Mouse (Mus musculus) layer of hippocampus, postnatal 14 days (tissue): ENCODE results near the gene Ptprn. TPM values are rescaled to one million over a fixed set of nuclear protein-coding genes. Genes with fewer than 3 reads are reported as not detected.

ENCODE experiments used
- DNase-seq, 2 experiments: peaks; one replicate each; pipeline ENCODE4 v3.0.0; 2021 to 2022; ENCODE audit warnings: low spot score in 2 of 2, mixed read lengths in 1 of 2
- total RNA-seq, 2 experiments: library from RNA; stranded (reverse); gene quantifications; 2 replicates each; pipeline ENCODE4 v1.2.3; 2021

The Ptprn gene
- total RNA-seq, 2 experiments from 2014 or later = 326 to 350 TPM

DNA sequence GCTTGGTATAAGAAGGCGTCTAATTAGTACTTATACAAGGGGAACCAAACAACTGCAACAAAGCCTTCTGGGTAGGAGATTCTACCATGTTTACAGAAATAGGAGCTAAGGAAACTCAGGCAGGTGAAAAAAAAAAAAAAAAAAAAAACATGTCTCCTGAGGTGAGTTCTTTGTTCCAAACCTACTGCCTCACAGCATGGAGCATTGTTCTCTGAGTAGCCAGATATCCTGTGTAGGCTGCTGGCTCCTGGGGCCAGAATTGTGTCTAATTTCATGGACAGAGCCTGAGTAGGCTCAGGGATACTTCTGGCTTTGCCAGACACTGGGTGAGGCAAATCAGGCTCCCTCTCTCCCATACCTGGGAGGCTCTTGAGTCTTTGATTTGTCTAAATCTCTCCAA, 36.6 kb downstream of the Ptprn start:
- no peak for DNase-seq

DNA sequence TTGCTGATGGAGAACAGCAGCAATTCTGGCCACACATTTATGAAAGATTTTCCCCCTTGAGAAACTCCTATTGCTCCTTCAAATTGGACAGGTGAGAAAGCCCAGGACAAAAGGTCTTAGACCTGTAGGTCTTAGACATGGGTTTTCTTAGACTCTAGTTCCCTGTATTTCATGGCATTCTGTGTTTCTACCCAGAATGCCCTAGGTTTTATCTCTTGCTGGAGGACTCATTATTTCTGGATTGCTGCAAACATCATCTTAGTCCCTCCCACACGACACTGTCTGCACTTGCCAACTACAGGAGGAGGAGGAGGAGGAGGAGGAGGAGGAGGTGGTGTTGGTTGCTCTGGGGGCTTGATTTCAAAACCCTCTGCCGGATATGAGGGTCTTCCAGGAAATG, 38.2 kb downstream of the Ptprn start:
- DNase-seq = no peak

DNA sequence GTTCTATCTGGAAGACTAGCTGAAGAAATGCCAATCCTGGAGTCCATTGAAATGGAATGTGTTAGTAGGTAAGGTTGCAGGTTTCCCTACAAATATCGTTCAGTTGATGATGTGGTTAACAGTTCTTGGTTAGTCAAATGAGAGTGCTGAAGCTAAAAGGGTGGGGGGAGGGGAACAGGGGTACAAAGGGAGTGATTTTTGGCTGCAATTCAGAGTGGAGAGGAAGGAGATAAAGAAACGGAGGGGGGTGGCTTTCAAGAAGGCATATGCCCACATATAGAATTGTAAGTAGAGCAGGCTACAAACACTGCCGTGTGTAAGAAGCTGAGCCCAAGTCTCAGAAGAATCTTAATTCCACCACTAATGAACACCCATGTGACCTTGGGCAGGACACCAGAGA, 38.8 kb downstream of the Ptprn start:
- DNase-seq = no peak

DNA sequence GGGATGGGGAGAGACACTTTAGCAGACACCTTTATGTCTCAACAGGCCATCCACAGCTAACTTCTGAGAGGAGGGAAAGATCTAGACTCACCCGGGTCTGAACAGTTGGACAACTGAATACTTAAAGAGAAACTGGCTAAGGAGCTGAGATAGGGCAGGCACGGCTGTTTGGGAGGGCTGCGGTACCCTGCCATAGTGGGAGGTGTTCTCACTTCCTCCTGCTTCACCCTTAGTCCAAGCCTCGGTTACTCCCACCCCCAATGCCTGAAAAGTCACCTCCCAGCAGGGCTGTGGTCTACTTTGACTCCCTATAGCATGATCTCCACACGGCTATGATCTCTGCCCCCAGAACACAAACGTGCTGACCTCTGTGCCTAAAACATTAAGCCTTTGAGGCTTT, 40.8 kb downstream of the Ptprn start:
- DNase-seq = no peak

DNA sequence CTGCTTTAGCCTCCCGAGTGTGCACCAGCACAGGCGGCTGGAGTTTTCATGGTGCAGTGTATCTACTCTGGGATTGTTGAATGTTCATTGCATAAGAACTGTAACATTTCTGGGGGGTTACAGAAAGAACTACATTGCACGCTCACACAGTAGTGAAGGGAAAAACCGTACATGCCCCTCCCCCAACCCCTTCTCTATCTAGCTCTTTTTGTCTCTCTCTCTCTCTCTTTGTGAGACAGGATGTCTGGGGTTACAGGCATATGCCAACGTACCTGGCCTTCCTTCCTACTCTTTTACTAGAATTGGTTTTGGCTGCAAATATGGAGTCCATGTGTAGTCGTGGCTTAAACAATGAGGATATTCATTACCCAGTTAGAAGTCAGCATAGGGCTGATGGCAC, 41.4 kb downstream of the Ptprn start:
- DNase-seq = no peak

DNA sequence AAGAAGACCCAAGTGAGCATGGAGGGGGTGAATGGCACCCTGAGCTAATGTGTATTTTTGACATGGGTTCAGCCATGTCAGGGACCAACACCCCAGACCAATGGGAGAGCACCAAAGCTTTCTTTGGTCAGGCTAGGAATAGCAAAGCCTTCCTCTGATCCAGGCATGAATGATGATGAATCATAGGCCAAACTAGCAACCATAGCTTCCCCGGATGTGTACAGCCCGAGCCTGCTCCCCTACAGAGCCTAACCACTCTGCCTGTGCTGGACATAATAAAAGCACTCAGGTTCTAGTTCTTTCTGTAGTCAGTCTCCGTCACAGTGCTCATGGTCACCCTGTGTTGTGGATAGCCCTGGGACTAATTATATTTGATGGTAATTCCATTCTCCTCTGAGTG, 42.8 kb downstream of the Ptprn start:
- no peak for DNase-seq

DNA sequence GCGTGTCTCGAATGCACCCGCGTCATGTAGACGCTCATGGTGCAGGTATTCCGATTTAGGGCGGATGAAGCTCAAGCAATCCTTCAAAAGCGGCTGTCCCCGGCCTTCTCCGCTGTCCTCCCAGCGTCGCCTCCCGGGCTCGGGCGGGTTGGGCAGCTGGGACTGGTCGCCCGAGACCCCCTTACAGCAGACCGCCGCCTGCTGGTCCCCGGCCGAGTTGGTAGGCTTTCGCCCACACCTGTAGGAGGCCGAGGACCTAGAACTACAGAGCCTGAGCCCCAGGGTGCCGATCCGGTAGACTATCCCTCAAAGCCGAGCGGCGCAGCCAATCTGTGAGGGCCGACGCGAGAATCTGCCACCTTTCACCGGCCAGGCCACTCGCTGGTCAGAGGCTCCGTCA, 44.8 kb downstream of the Ptprn start, which contains the start of gene Tuba4a:
TSS of gene Tuba4a (minus strand) at position 335 of the 400 bp plus-strand sequence.
- no peak for DNase-seq

DNA sequence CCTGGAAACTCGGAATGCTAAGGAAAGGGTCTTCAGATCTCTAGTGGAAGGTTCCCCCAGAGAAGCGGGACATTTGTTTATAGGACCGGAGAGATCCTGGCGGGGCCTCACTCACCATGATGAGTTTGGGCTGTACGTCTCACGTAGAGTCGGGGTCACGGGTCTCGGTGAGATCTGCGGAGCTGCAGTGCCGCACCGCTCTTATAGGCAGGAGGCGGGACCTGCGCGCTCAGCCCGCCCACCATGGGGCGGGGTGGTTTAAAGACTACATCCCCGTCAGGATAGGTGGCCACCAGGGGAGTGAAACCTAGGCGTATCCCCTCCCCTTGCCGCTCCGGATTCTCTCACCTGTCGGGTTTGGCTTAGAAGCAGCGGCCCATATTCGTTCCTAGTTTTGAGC, 45.2 kb downstream of the Ptprn start:
- peak; percentile 84 to 91 for DNase-seq

DNA sequence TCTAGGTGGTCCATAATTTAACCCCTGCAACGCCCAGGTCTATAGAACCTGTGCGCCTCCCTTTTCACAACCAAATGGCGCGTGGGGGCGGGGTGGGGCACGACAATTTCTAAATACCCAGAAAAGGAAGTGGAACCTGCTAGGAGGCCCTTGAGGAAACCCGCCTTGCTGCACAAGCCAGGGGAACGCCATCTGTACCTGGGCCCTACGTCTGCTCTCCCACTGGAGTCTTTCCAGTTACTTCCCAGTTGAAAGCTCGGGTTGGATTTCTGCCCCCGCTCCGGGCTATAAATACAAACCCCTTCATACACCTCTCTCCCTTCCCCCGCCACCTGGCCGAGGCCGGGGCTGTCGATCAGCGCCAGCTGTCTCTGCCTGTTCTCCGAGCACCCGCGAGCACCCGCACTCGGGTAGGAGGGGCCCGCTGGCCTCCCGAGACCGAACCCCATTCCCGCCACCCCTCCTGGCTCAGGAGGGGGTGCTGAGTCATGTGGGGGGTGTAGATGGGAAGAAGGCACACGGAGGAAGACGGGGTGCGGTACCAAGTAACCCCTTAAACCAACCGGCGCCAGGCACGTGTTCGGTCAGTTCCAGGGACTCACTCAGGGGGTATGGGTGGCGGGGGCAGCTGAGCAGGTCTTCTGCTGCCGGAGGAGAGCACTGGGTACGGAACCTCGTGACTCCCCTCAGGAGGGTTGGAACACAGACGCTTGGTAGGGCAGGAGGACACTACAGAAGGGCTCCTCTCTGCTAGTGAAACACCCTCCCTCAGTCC, 45.9 kb downstream of the Ptprn start:
- DNase-seq = peak; percentile 52 to 60

DNA sequence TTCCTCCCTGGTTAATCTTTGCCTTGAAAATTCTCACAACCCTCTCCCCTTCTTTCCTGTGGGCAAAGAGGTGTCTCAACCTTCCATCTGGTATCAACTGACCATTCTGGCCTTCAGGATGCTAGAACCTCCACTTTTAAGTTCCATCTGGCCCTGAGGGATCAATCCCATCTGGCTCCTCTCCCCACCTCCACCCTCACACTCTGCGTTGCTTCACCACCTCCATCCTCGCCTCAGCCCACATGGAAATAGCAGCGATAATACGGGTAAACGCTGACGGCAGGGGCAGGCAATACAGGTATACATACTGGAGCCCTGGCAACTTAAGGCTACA, 46.4 kb downstream of the Ptprn start:
- DNase-seq = no peak

DNA sequence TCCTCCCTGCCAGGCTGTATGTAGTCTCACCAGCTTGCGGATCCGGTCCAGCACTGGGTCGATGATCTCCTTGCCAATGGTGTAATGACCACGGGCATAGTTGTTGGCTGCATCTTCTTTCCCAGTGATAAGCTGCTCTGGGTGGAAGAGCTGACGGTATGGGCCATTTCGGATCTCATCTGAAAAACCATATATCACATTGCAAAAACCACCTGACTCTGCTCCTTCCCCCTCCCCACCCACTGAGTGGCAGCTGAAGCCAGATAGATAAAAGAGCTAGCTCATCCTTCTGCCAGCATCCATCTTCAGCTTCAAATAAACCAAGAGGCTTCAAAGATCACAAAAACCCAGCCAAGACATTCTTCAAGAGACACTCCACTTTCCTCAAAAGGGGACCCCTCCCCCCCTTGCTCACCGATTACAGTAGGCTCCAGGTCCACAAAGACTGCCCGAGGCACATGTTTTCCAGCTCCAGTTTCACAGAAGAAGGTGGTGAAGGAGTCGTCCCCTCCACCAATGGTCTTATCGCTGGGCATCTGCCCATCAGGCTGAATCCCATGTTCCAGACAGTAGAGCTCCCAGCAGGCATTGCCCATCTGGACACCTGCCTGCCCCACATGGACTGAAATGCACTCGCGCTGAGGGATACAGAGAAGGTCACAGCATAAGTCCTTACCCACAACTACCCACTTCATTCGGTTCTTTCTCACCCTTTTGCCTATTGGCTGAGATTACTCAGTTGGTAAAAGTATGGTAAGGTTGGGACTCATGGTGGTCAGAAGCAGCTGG, 47.3 kb downstream of the Ptprn start:
- DNase-seq = no peak

DNA sequence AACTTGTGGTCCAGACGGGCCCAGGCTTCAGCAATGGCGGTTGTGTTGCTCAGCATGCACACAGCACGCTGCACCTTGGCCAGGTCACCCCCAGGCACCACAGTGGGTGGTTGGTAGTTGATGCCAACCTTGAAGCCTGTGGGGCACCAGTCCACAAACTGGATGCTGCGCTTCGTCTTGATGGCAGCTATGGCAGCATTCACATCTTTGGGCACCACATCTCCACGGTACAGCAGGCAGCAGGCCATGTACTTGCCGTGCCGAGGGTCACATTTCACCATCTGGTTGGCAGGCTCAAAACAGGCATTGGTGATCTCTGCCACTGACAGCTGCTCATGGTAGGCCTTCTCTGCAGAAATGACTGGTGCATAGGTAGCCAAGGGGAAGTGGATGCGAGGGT, 48.5 kb downstream of the Ptprn start:
- DNase-seq = no peak

DNA sequence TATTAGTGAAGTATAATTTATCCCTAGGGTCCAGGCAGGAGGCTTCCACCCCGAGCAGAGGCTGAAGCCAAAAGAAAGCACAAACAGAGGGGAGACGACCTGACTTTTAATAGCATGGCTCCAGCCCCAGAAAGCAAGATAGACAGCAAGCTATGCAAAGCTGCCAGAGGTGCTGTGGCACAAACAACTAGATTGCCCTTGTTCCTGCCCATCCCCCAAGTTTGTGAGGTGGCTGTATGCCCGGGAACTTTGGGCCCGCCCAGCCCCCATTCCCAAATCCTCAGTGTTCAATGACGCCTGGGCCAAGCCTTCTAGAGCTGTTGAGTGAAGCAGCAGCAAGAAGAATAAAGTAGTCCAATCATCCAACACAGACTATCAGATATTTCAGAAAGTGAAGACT, 49.4 kb downstream of the Ptprn start:
- DNase-seq = peak; percentile 66 to 85

DNA sequence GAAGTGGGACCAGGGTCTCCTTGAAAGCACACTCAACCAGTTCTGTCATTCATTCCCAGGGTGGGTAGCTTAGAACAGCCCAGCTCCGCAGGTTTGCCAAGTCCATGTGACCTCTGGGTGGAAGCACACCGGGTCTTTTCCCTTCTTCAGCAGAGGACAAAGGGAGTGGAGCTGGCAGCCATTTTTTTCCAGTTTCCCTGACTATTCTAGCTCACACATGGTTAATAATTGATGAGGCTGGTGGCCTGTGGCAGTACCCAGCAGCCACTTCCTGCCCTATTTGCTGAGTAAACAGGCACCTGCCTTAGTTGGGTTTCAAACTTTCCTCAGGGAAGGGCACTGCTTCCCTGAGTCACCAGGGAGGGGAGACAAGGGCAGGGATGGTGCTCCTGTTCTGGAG, 49.9 kb downstream of the Ptprn start:
- no peak for DNase-seq

DNA sequence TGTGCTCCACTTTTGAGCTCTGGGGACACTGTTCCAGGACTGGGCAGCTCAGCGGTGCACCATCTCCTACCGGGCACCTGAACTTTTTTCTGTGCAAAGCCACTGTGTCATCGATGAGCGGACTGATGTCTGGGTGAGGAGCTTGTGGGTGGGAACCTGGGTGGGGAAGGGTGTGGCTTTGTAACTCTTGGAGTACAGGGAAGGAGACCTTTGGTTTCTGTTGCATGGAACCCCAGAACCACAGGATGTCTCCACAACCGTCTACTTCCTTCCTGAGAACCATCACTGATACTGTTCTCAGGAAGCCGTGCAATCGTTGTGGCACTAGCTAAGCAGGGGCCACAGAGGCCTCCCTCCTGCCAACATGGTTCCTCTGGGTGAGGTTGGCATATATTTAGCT, 51.2 kb downstream of the Ptprn start:
- no peak for DNase-seq

DNA sequence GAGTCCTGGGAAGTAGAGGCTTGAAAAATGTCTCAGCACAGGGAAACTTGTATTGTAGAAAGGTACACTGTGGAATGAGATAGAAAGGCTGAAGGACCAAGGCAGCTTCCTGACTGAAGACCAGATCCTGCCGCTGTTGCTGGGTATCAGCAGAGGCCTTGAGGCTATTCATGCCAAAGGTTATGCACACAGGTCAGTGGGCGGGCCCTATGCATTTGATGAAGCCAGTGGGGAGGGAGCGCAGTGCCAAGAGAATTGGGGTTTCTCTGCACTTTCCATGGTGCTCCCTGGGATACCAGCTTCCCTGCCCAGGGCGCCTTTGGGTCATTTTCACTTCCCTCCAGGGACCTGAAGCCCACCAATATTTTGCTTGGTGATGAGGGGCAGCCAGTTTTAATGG, 51.8 kb downstream of the Ptprn start:
- no peak for DNase-seq

DNA sequence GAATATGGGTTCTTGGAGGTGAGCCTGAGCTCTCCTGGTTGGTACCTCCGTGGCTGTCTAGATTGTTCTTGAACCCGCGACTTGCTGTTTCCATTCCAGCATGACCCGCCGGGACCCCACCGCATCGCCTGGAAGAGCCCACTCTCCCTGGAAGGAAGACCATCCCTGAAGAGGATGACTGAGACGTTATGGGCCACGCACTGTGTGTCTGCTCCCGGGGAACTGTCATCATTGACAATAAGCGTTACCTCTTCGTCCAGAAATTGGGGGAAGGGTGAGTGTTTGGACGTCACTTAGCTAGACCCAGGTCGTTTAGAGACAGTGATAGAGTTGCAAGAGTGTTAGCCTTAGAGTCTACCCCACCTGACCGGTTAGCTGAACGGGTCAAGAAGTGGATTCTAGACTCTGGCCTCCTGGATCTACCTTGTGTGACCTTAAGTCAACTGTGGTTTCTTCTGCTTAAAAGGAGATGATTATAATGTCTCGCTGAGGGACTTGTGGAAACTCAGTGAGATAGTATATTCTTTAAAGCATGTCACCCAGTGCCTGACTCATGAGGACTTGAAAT, 53.1 kb downstream of the Ptprn start:
- no peak for DNase-seq

DNA sequence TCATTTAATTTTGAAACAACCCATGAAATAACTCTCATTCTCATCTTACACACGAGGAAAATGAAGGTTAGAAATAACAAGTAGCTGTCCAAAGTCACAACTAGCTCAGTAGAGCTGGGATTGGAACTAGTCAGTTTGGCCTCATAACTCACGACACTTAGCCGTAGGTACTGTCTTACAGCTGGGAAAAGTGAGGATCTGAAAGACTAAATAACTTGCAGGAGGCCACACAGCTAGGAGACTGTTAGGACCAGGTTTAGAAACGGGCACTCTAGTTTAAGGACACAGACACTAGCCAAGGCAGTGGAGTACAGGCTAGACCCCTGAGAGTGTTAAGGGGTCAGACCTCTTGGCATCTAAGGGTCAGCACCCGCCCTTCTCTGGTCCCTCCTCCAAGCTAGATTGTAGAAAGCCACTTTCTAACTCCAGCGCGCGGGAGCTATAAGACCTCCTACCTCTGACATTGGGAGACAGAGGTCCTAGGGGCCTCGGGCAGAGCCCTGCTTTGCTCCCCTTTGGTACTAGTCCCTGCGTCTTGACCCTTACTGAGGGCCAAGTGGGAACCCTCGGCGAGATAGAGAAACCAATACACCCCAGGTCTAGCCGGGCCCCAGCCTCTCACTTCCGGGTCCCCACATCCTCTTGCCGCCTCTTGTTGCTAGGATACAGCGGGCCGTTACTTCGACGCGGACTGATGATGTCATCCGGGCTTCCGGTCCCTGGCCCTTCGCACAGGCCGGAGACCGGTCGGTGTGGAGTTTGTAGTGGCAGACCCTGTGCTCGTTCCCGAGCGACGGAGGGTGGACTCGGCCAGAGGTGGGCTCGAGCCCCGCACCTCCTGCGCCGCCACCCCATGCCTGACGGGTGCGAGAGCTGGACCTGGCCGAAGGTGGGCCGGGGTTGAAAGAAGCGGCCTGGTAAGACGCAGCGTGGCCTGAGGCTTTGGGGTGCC, 53.9 kb downstream of the Ptprn start, which contains the start of the genes Glb1l and Stk16:
TSS of gene Glb1l (minus strand) at position 678 of the 952 bp plus-strand sequence.
TSS of gene Stk16 (plus strand) at position 703 of the 952 bp plus-strand sequence.
- DNase-seq = peak; percentile 94 to 98

DNA sequence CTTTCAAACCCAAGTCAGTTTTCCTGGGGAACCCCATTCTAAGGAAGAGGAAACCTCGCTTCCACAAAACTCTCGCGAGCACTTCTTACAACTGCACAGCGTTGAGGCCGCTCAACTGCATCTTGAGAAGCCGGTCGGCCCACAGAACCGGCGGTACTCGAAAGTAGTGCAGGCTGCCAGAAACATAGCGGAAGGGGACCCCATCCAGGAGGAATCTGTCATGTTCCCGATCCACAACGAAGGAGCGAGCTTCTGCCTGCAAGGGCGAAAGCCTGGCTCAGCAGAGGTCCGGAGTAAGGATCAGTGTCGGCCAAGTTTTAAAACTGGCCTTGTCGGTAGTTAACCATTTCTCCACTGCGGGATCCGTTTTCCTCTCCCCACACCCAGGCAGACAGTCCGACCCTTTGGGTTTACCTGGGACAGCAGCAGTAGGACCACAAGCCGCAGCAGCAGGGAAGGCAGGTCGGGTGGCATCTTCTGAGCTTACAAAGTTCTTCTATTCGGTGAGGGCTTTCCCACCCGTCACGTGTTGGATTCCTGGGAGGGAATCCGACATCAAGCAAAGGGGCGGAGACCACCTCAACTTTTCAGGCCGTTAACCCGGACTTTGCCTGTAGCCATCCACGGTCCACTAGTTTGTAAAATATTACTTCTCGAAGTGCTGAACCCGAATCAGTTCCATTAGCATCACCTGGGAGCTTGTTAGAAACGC, 55.2 kb downstream of the Ptprn start:
- no peak for DNase-seq

DNA sequence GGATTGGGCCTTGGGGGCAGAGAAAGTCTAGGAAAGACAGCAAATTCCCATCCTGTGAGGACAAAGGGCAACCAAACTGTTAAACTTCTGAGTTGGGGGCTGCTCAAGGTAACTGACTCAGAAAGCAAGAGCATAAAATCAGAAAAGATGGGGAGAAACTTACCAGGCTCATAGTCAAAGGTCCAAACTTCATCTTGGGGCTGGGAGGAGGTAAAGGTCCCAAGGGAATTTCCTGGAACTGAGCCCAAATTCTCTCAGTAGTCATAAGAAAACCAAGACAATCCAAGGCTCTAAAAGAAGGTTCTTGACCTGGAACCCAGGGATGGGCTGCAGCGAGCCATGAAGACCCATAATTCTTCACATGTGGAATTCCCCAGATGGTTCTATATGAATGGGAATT, 63.1 kb downstream of the Ptprn start:
- no peak for DNase-seq
